Mouse (Mus musculus) forebrain, postnatal 0 days (tissue): Measurements from ENCODE around the gene Ugt3a1. TPM values are rescaled to one million over a fixed set of nuclear protein-coding genes. Genes with fewer than 3 reads are reported as not detected.

Source experiments
- ATAC-seq: fragments of 200-750 bp; cut with Nextera tagmentation; 2 replicates; pipeline ENCODE4 v1.8.0; 2017; ENCODE audit warnings: mild to moderate bottlenecking, moderate library complexity
- DNase-seq: peaks from one replicate; pipeline ENCODE4 v3.0.0-alpha.2; 2015
- H3K27ac ChIP-seq: fragments of 300-500 bp; sonication (generic); 2 replicates; pipeline ENCODE4 v1.5.1; 2014; ENCODE audit warnings: low read depth, mild to moderate bottlenecking, antibody characterized with exemption, low read length, moderate library complexity, mixed read lengths
- H3K27me3 ChIP-seq: fragments of 300-500 bp; sonication (generic); 2 replicates; pipeline ENCODE4 v1.6.1; 2014; ENCODE audit warnings: mild to moderate bottlenecking, low read length, mixed read lengths; ENCODE audit not compliant: insufficient read depth
- H3K36me3 ChIP-seq: fragments of 300-500 bp; sonication (generic); 2 replicates; pipeline ENCODE4 v1.6.1; 2014; ENCODE audit warnings: mild to moderate bottlenecking, moderate library complexity; ENCODE audit not compliant: insufficient read depth
- H3K4me1 ChIP-seq: fragments of 300-500 bp; sonication (generic); 2 replicates; pipeline ENCODE4 v1.6.1; 2014; ENCODE audit warnings: antibody characterized with exemption; ENCODE audit not compliant: insufficient read depth
- H3K4me2 ChIP-seq: fragments of 300-500 bp; sonication (generic); 2 replicates; pipeline ENCODE4 v1.6.1; 2014; ENCODE audit warnings: low read depth, mild to moderate bottlenecking, moderate library complexity
- H3K4me3 ChIP-seq: fragments of 300-500 bp; sonication (generic); 2 replicates; pipeline ENCODE4 v1.5.1; 2014; ENCODE audit warnings: low read depth, low read length, mixed read lengths
- H3K9ac ChIP-seq: fragments of 300-500 bp; sonication (generic); 2 replicates; pipeline ENCODE4 v1.6.1; 2014; ENCODE audit warnings: mild to moderate bottlenecking
- H3K9me3 ChIP-seq: fragments of 300-500 bp; sonication (generic); 2 replicates; pipeline ENCODE4 v1.6.1; 2016; ENCODE audit warnings: low read length
- CTCF ChIP-seq: sonication (generic); IDR thresholded peaks from 2 replicates; pipeline ENCODE4 v1.5.1; 2016; ENCODE audit warnings: antibody characterized with exemption, control low read depth, low read depth
- WGBS: fragments of 180-500 bp; shearing (Covaris S2); extraction: QIAGEN DNeasy Blood & Tissue Kit; methylation state at CpG from one replicate; pipeline ENCODE4 v1.1.7; 2014; 5-methylcytosine and 5-hydroxymethylcytosine counted together
- polyA plus RNA-seq: library from polyadenylated mRNA; unstranded; fragments of >200 nt; fragmentation: Nextera tagmentation; extraction: Ambion mirVana; gene quantifications from 2 replicates; pipeline ENCODE4 v1.2.1, GENCODE M21; 2015
- total RNA-seq: library from RNA; depleted of rRNA; stranded (reverse); fragments of >200 nt; gene quantifications from 2 replicates; pipeline ENCODE4 v1.2.3, GENCODE M21; 2014; rRNA removed

The Ugt3a1 gene
- total and polyA plus RNA-seq, 2 experiments from 2014 or later = not detected

GRCm38 (mm10) chr15:9348739-9349138 is 72.1 kb downstream of the Ugt3a1 start:
- DNase-seq (no peak), ATAC-seq (no peak)
- Histone ChIP-seq H3K27ac (no peak overlapping the region), H3K9ac (no peak overlapping the region), H3K4me2 (no peak overlapping the region), H3K4me1 (no peaks in the 10 kb centered on the region), H3K36me3 (no peaks in the 10 kb centered on the region), H3K9me3 (no peaks in the 10 kb centered on the region), H3K4me3 (no peak overlapping the region), H3K27me3 (no peaks in the 10 kb centered on the region)
- WGBS = 57% methylated on average over 3 of the region's 3 CpGs
- TF ChIP-seq CTCF = no peak

- no peak overlapping the region for H3K4me3 ChIP-seq
- no peaks in the 10 kb centered on the region for H3K4me1 ChIP-seq
- H3K9me3 ChIP-seq = no peaks in the 10 kb centered on the region
- ATAC-seq = no peak
- H3K27me3 ChIP-seq = no peaks in the 10 kb centered on the region
- 67% methylated on average over 2 of the region's 2 CpGs for WGBS
- no peak overlapping the region for H3K4me2 ChIP-seq
- DNase-seq = no peak
- no peak for TF ChIP-seq CTCF
- H3K36me3 ChIP-seq = no peaks in the 10 kb centered on the region
- no peak overlapping the region for H3K27ac ChIP-seq
- no peak overlapping the region for H3K9ac ChIP-seq
Measured at GRCm38 (mm10) chr15:9362801-9363200, 86.1 kb downstream of the Ugt3a1 start.

Other genes with a start within 250 kb of the Ugt3a1 start
- gene Nadk2, start 205.6 kb upstream of the Ugt3a1 start, total RNA-seq = 30.7 and 33.3 TPM in 2 replicates
- 19.3 and 22.6 TPM in 2 replicates for gene Nadk2, start 205.6 kb upstream of the Ugt3a1 start, polyA plus RNA-seq
- gene Lmbrd2, start 136.3 kb upstream of the Ugt3a1 start, total RNA-seq = 19.2 and 23.2 TPM in 2 replicates
- 2.3 and 3.3 TPM in 2 replicates for gene Lmbrd2, start 136.3 kb upstream of the Ugt3a1 start, polyA plus RNA-seq
- 11.0 and 11.5 TPM in 2 replicates for gene Skp2, start 121.5 kb upstream of the Ugt3a1 start, total RNA-seq
- 8.0 and 9.5 TPM in 2 replicates for gene Skp2, start 121.5 kb upstream of the Ugt3a1 start, polyA plus RNA-seq
- gene Ugt3a2, start 58.7 kb downstream of the Ugt3a1 start, total RNA-seq = not detected in 2 replicates
- gene Ugt3a2, start 58.7 kb downstream of the Ugt3a1 start, polyA plus RNA-seq = not detected in 2 replicates
- 2.7 and 6.9 TPM in 2 replicates for gene Capsl, start 159.1 kb downstream of the Ugt3a1 start, total RNA-seq
- gene Capsl, start 159.1 kb downstream of the Ugt3a1 start, polyA plus RNA-seq = 7.0 and 9.2 TPM in 2 replicates